Mouse (Mus musculus) kidney, postnatal 4 days (tissue): Measurements from ENCODE around the gene Brca2.
A peak's percentile ranks its signal among the peaks of the same experiment; 100 is the strongest.
"Not testable (repeated sequence)": the region's sequence is repeated elsewhere in the genome, so short reads cannot be mapped to it uniquely, and the experiment has no call there.

ENCODE experiments used
- DNase-seq, 2 experiments: peaks; one replicate each; pipeline ENCODE4 v3.0.0; 2021; ENCODE audit warnings: mixed read lengths in 2 of 2

The Brca2 gene

GRCm38 (mm10) chr5:150521937-150522866, at the start of gene Brca2:
Gene Brca2 (plus strand): TSS chr5:150522630.
- DNase-seq, result peak; percentile 95 to 96

GRCm38 (mm10) chr5:150477364-150477763, 45.1 kb upstream of the Brca2 start:
- DNase-seq, result no peak

- DNase-seq, result no peak
These were observed 43.8 kb upstream of the Brca2 start for GRCm38 (mm10) chr5:150478612-150479011.

GRCm38 (mm10) chr5:150485198-150485597, 37.2 kb upstream of the Brca2 start:
- peak; percentile 55 to 71 for DNase-seq

- DNase-seq, result no peak
These were observed 32.1 kb upstream of the Brca2 start for GRCm38 (mm10) chr5:150490285-150490684.

GRCm38 (mm10) chr5:150490821-150491220, 31.6 kb upstream of the Brca2 start:
- peak in 1 of 2 experiments; percentile 11 for DNase-seq

GRCm38 (mm10) chr5:150491573-150492173, 30.8 kb upstream of the Brca2 start:
- DNase-seq, result not testable (repeated sequence)

GRCm38 (mm10) chr5:150495792-150496191, 26.6 kb upstream of the Brca2 start:
- DNase-seq, result peak; percentile 62 to 63

GRCm38 (mm10) chr5:150510451-150511225, 11.8 kb upstream of the Brca2 start:
- DNase-seq, result no peak

- DNase-seq, result no peak
These were observed 9.2 kb upstream of the Brca2 start for GRCm38 (mm10) chr5:150513264-150513663.

- DNase-seq, result no peak
These were observed 8.4 kb upstream of the Brca2 start for GRCm38 (mm10) chr5:150514027-150514426.

- no peak for DNase-seq
These were observed 4.4 kb upstream of the Brca2 start, which contains the start of gene Zar1l for GRCm38 (mm10) chr5:150518064-150518463. Gene Zar1l (minus strand): TSS chr5:150518164.

- DNase-seq, result no peak
These were observed 2.9 kb upstream of the Brca2 start for GRCm38 (mm10) chr5:150519551-150519950.

- no peak for DNase-seq
These were observed 421 bp downstream of the Brca2 start for GRCm38 (mm10) chr5:150522867-150523234.

GRCm38 (mm10) chr5:150525239-150525638, 2.8 kb downstream of the Brca2 start:
- DNase-seq, result no peak

- DNase-seq, result no peak
These were observed 18.9 kb downstream of the Brca2 start for GRCm38 (mm10) chr5:150541302-150541701.

- DNase-seq, result no peak
These were observed 20.8 kb downstream of the Brca2 start for GRCm38 (mm10) chr5:150543184-150543583.

- peak; percentile 14 to 33 for DNase-seq
These were observed 29.2 kb downstream of the Brca2 start for GRCm38 (mm10) chr5:150551637-150552036.

GRCm38 (mm10) chr5:150559519-150560103, 37.2 kb downstream of the Brca2 start:
- no peak for DNase-seq

GRCm38 (mm10) chr5:150560851-150561250, 38.4 kb downstream of the Brca2 start:
- no peak for DNase-seq

GRCm38 (mm10) chr5:150561376-150561775, 38.9 kb downstream of the Brca2 start:
- no peak for DNase-seq

GRCm38 (mm10) chr5:150561783-150562182, 39.4 kb downstream of the Brca2 start:
- DNase-seq, result no peak

- no peak for DNase-seq
These were observed 42.0 kb downstream of the Brca2 start for GRCm38 (mm10) chr5:150564426-150564825.
